In genomic region chr9:34921941-34922340, GRCm38 (mm10) we compare ENCODE assay signal across 18 mouse cellular contexts.
DNase-seq lines count a peak whose midpoint lies in the region; ATAC-seq lines count a peak whose summit lies in the region.
"Had no signal": no experiment of that assay in that cellular context is flagged by ENCODE, and none has a peak within 500 bp of the region (broad histone marks: within the 10 kb centered on the region; RNA-seq: fewer than 3 reads in every experiment).

No protein-coding gene starts in this region.

- no peak overlapping the region for H3K9ac ChIP-seq in hindbrain, embryonic 13.5 days
- H3K9ac ChIP-seq in hindbrain, embryonic 11.5 days (ENCODE audit: low read depth, low read length): no peak overlapping the region
- H3K9ac ChIP-seq in midbrain, embryonic 13.5 days (replicated peaks): no peak overlapping the region
- no peak overlapping the region for H3K9ac ChIP-seq in midbrain, embryonic 14.5 days (replicated peaks; ENCODE audit: low read length)
- H3K9ac ChIP-seq: lung, embryonic 14.5 days; neural tube, embryonic 12.5 days had no signal

- no peak overlapping the region for H3K4me2 ChIP-seq in hindbrain, embryonic 13.5 days
- no peak overlapping the region for H3K4me2 ChIP-seq in hindbrain, embryonic 11.5 days (replicated peaks; ENCODE audit: low read depth, low read length)
- H3K4me2 ChIP-seq in midbrain, embryonic 13.5 days (replicated peaks): no peak overlapping the region
- no peak overlapping the region for H3K4me2 ChIP-seq in midbrain, embryonic 14.5 days (ENCODE audit: low read length)
- H3K4me2 ChIP-seq: lung, embryonic 14.5 days; neural tube, embryonic 12.5 days had no signal

- H3K4me3 ChIP-seq in hindbrain, embryonic 13.5 days: no peak overlapping the region
- H3K4me3 ChIP-seq in hindbrain, embryonic 11.5 days (ENCODE audit: low read depth, low read length): no peak overlapping the region
- no peak overlapping the region for H3K4me3 ChIP-seq in midbrain, embryonic 13.5 days (replicated peaks)
- no peak overlapping the region for H3K4me3 ChIP-seq in midbrain, embryonic 14.5 days (replicated peaks; ENCODE audit: low read depth, low read length)
- H3K4me3 ChIP-seq: erythroblast, embryonic 14.5 days; gastrocnemius, adult 2 months; neural tube, embryonic 12.5 days had no signal

- peak; percentile 28; the same call in 1 of the 2 replicates for ATAC-seq in hindbrain, embryonic 13.5 days (ENCODE audit: low FRiP score)
- no peak for ATAC-seq in hindbrain, embryonic 11.5 days (ENCODE audit: low FRiP score)
- peak; percentile 59 for ATAC-seq in midbrain, embryonic 13.5 days
- no peak for ATAC-seq in midbrain, embryonic 14.5 days (ENCODE audit: low FRiP score, low TSS enrichment)
- ATAC-seq: inflammation-experienced regulatory T-cells, adult 6 months had no signal

- 73% methylated on average over 1 of the region's 1 CpGs for WGBS in hindbrain, embryonic 13.5 days
- WGBS in hindbrain, embryonic 11.5 days: 81% methylated on average over 1 of the region's 1 CpGs
- 68% methylated on average over 1 of the region's 1 CpGs for WGBS in midbrain, embryonic 13.5 days
- 90% methylated on average over 1 of the region's 1 CpGs for WGBS in midbrain, embryonic 14.5 days

- peak; percentile 53 for DNase-seq in adrenal gland, adult 8-10 months
- no peak for DNase-seq in adrenal gland, postnatal 4 days (ENCODE audit: low spot score in 2 of 2)
- no peak for DNase-seq in hindbrain, embryonic 11.5 days (ENCODE audit: low spot score)
- DNase-seq in midbrain, embryonic 14.5 days: no peak
- peak; percentile 40 for DNase-seq in fibroblast of lung, adult 2 months (ENCODE audit: low read depth)
- DNase-seq in ovary, postnatal 14 days (ENCODE audit: low spot score): no peak
- DNase-seq: B cell, adult 2 months; cerebellum, adult 8-10 months; embryo, embryonic 11 days; gastrocnemius, adult 2 months; liver; lung, embryonic 14.5 days had no signal

- no peak overlapping the region for H3K27ac ChIP-seq in hindbrain, embryonic 13.5 days
- no peak overlapping the region for H3K27ac ChIP-seq in hindbrain, embryonic 11.5 days (ENCODE audit: low read depth, low read length)
- H3K27ac ChIP-seq in midbrain, embryonic 13.5 days: no peak overlapping the region
- no peak overlapping the region for H3K27ac ChIP-seq in midbrain, embryonic 14.5 days (replicated peaks; ENCODE audit: low read depth, low read length)
- H3K27ac ChIP-seq: gastrocnemius, adult 2 months; macrophage; neural tube, embryonic 12.5 days had no signal

- H3K9me3 ChIP-seq in hindbrain, embryonic 13.5 days: no peaks in the 10 kb centered on the region
- H3K9me3 ChIP-seq in hindbrain, embryonic 11.5 days (ENCODE audit: control insufficient read depth, low read length): no peaks in the 10 kb centered on the region
- no peaks in the 10 kb centered on the region for H3K9me3 ChIP-seq in midbrain, embryonic 13.5 days
- no peaks in the 10 kb centered on the region for H3K9me3 ChIP-seq in midbrain, embryonic 14.5 days (ENCODE audit: control insufficient read depth, low read length)
- H3K9me3 ChIP-seq: neural tube, embryonic 12.5 days had no signal

- H3K4me1 ChIP-seq in hindbrain, embryonic 13.5 days (replicated peaks): peaks cover 26% of the 10 kb centered on the region
- no peaks in the 10 kb centered on the region for H3K4me1 ChIP-seq in hindbrain, embryonic 11.5 days (replicated peaks; ENCODE audit: control insufficient read depth, insufficient read depth, low read length)
- H3K4me1 ChIP-seq in midbrain, embryonic 13.5 days (replicated peaks): peaks cover 27% of the 10 kb centered on the region
- H3K4me1 ChIP-seq in midbrain, embryonic 14.5 days (ENCODE audit: control insufficient read depth, insufficient read depth, low read length): peaks cover 9% of the 10 kb centered on the region; the same call in 1 of the 2 replicates
- H3K4me1 ChIP-seq: neural tube, embryonic 12.5 days had no signal

- no peaks in the 10 kb centered on the region for H3K27me3 ChIP-seq in hindbrain, embryonic 13.5 days
- no peaks in the 10 kb centered on the region for H3K27me3 ChIP-seq in hindbrain, embryonic 11.5 days (ENCODE audit: control insufficient read depth, insufficient read depth, low read length)
- no peaks in the 10 kb centered on the region for H3K27me3 ChIP-seq in midbrain, embryonic 13.5 days
- no peaks in the 10 kb centered on the region for H3K27me3 ChIP-seq in midbrain, embryonic 14.5 days (ENCODE audit: control insufficient read depth, insufficient read depth, low read length)
- H3K27me3 ChIP-seq: neural tube, embryonic 12.5 days had no signal

- H3K36me3 ChIP-seq in hindbrain, embryonic 13.5 days: no peaks in the 10 kb centered on the region
- no peaks in the 10 kb centered on the region for H3K36me3 ChIP-seq in hindbrain, embryonic 11.5 days (ENCODE audit: control insufficient read depth, insufficient read depth, low read length)
- no peaks in the 10 kb centered on the region for H3K36me3 ChIP-seq in midbrain, embryonic 13.5 days
- H3K36me3 ChIP-seq in midbrain, embryonic 14.5 days (ENCODE audit: control insufficient read depth, insufficient read depth, low read length): no peaks in the 10 kb centered on the region
- H3K36me3 ChIP-seq: neural tube, embryonic 12.5 days had no signal

Comparison
In these comparisons a context has a peak if more than half of its experiments do, and no peak if none do; other contexts are left out.
1. DNase-seq: peak in adrenal gland, adult 8-10 months (single experiment) and fibroblast of lung, adult 2 months (single experiment); none in adrenal gland, postnatal 4 days (0 of 2), hindbrain, embryonic 11.5 days (single experiment), midbrain, embryonic 14.5 days (single experiment) and ovary, postnatal 14 days (single experiment).
2. ATAC-seq: peak in hindbrain, embryonic 13.5 days (single experiment) and midbrain, embryonic 13.5 days (single experiment); none in hindbrain, embryonic 11.5 days (single experiment) and midbrain, embryonic 14.5 days (single experiment).